Mouse (Mus musculus) brain, embryonic 18.5 days (tissue): Measurements from ENCODE around the gene Olfr914.

Experiments used
- DNase-seq: peaks from one replicate; pipeline ENCODE4 v3.0.0-alpha.2; 2012; ENCODE audit warnings: low read depth, low spot score

Gene Olfr914

GRCm38 (mm10) chr9:38604802-38605201, at the start of gene Olfr914:
Gene Olfr914, plus strand, starts transcription at chr9:38605102.
- DNase-seq: no peak

DNA sequence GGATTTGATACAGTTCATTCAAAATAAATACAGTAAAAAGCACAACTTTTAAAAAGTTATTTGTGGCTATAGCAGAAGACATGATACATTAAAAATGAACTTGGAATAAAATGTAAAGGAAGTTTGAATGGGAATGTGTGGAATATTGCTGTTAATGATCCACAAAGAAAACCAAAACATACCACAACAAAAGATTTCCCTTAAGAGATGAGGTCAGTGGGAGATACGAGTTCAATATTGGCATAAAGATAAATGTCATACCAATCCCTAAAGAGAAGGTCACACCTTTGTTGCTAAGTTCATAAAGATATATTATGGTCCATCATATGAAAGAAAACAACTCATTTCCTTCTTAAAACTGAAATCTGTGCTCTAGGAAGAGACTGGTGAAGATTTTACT, 25.0 kb upstream of the Olfr914 start, which contains the start of gene Olfr912:
Olfr912 (plus strand) TSS at position 301 of the 400 bp plus-strand sequence.
- no peak for DNase-seq

DNA sequence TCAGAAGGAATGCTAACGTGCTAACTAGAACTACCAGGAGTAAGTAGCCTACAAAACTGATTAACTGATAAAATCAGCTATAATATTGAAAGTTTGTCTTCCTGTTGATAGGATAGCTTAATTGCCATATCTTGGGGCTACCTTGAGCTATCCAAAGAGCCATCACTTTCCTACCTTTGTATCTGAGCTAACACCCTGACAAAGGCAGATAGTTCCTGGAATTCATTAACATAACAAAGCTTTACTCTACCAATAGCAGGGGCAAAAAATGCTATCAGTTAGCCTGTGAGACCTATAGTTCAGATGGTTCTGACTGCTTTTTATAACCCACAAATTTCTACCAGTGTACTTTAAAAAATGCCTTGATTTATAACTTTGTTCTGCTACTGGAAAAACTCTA, 13.8 kb upstream of the Olfr914 start:
- no peak for DNase-seq

DNA sequence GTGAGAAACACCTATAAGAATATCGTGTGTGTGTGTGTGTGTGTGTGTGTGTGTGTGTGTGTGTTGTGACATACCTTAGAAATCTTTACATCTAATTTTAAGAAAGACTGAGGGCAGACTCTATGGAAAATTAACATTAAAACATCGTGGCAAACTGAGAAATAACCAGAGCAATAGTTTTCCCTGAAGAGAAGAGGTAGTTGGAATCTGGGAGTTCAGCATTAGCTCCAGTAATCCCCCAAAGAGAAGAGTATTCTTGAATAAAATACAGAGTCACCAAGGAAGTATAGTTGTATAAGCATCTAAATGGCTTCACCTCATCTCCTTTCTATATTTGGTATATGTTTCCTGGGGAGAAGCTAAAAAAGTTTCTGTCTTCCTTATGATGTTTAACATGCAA, 12.4 kb upstream of the Olfr914 start, which contains the start of gene Olfr913:
Olfr913 (plus strand) TSS at position 301 of the 400 bp plus-strand sequence.
- DNase-seq: no peak

GRCm38 (mm10) chr9:38632406-38632805, 27.5 kb downstream of the Olfr914 start:
- DNase-seq: no peak

DNA sequence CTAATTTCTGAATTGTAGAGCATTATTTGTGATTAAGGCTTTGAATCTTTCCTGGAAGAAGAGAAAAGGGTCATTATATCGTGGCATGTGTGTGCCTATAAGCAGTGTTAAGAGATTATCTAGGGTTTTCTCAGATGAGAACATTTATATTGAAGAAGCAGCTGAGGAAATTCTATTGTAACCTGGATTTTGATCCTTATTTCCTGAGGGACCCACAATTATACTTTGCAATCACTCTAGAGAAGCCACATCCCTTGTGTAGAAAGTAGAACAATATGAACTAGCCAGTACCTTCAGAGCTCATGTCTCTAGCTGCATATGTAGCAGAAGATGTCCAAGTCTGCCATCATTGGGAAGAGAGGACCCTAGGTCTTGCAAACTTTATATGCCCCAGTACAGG, 54.9 kb downstream of the Olfr914 start, which contains the start of gene Olfr916:
Olfr916 (minus strand) TSS at position 101 of the 400 bp plus-strand sequence.
- DNase-seq: no peak
